Mouse (Mus musculus) heart, embryonic 12.5 days (tissue): ENCODE results near the gene Nkain2. TPM values are rescaled to one million over a fixed set of nuclear protein-coding genes. Genes with fewer than 3 reads are reported as not detected.

Source experiments
- ATAC-seq: fragments of 200-750 bp; cut with Nextera tagmentation; 2 replicates; pipeline ENCODE4 v1.8.0; 2017; ENCODE audit warnings: moderate TSS enrichment, moderate library complexity; ENCODE audit not compliant: insufficient number of reproducible peaks, low FRiP score
- H3K27ac ChIP-seq: fragments of 300-500 bp; sonication (generic); 2 replicates; pipeline ENCODE4 v1.5.1; 2016; ENCODE audit warnings: mild to moderate bottlenecking, moderate library complexity; ENCODE audit not compliant: poor library complexity, severe bottlenecking
- H3K27me3 ChIP-seq: fragments of 300-500 bp; sonication (generic); replicated peaks from 2 replicates; pipeline ENCODE4 v1.6.1; 2016; ENCODE audit warnings: mild to moderate bottlenecking, moderate library complexity
- H3K36me3 ChIP-seq: fragments of 300-500 bp; sonication (generic); 2 replicates; pipeline ENCODE4 v1.6.1; 2016; ENCODE audit warnings: mild to moderate bottlenecking, moderate library complexity
- H3K4me1 ChIP-seq: fragments of 300-500 bp; sonication (generic); replicated peaks from 2 replicates; pipeline ENCODE4 v1.6.1; 2016; ENCODE audit warnings: mild to moderate bottlenecking
- H3K4me2 ChIP-seq: fragments of 300-500 bp; sonication (generic); 2 replicates; pipeline ENCODE4 v1.6.1; 2016; ENCODE audit warnings: mild to moderate bottlenecking, moderate library complexity
- H3K4me3 ChIP-seq: fragments of 300-500 bp; sonication (generic); 2 replicates; pipeline ENCODE4 v1.5.1; 2016; ENCODE audit warnings: mild to moderate bottlenecking
- H3K9ac ChIP-seq: fragments of 300-500 bp; sonication (generic); 2 replicates; pipeline ENCODE4 v1.6.1; 2016; ENCODE audit warnings: mild to moderate bottlenecking, moderate library complexity
- H3K9me3 ChIP-seq: fragments of 300-500 bp; sonication (generic); replicated peaks from 2 replicates; pipeline ENCODE4 v1.6.1; 2016; ENCODE audit warnings: mild to moderate bottlenecking, moderate library complexity
- WGBS: fragments of 180-500 bp; shearing (Covaris S2); methylation state at CpG from one replicate; pipeline ENCODE4 v1.1.7; 2016; 5-methylcytosine and 5-hydroxymethylcytosine counted together
- polyA plus RNA-seq: library from polyadenylated mRNA; unstranded; fragments of >200 nt; fragmentation: Nextera tagmentation; extraction: Ambion mirVana; gene quantifications from 2 replicates; pipeline ENCODE4 v1.2.1, GENCODE M21; 2016

The Nkain2 gene
- polyA plus RNA-seq, 1 experiment from 2014 or later: 1.00 TPM

- Histone ChIP-seq H3K4me3 (no peak overlapping the region), H3K36me3 (no peaks in the 10 kb centered on the region), H3K4me2 (no peak overlapping the region), H3K9me3 (no peaks in the 10 kb centered on the region), H3K9ac (no peak overlapping the region), H3K27me3 (no peaks in the 10 kb centered on the region), H3K27ac (no peak overlapping the region), H3K4me1 (no peaks in the 10 kb centered on the region)
- ATAC-seq: no peak
- 64% methylated on average over 2 of the region's 2 CpGs for WGBS
Observed at GRCm38 (mm10) chr10:32576559-32577275, 313.5 kb downstream of the Nkain2 start.

DNA sequence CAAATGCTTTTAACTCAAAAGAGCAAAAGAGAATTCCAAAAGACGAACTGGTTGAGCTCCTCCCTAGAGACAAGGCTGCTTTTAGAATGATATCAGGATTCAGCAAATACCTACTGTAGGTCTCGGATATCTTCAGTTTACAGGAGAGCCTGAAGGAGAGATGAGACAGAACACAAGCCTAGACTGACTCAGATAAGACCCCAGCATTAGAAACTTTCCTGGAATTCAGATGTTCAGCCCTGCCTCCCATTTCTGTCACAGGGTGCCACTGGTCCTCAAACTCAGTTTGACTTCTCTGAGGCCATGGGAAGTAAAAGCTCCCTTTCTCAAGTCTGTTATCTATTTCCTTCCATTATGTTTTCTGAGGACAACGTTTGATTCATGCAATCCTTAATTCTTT lies 332.6 kb downstream of the Nkain2 start:
- H3K4me3 ChIP-seq: no peak overlapping the region
- WGBS: 28% methylated on average over 3 of the region's 3 CpGs
- H3K4me2 ChIP-seq: no peak overlapping the region
- no peaks in the 10 kb centered on the region for H3K36me3 ChIP-seq
- no peaks in the 10 kb centered on the region for H3K4me1 ChIP-seq
- no peak overlapping the region for H3K27ac ChIP-seq
- H3K9ac ChIP-seq: no peak overlapping the region
- no peak for ATAC-seq
- H3K9me3 ChIP-seq: no peaks in the 10 kb centered on the region
- no peaks in the 10 kb centered on the region for H3K27me3 ChIP-seq

DNA sequence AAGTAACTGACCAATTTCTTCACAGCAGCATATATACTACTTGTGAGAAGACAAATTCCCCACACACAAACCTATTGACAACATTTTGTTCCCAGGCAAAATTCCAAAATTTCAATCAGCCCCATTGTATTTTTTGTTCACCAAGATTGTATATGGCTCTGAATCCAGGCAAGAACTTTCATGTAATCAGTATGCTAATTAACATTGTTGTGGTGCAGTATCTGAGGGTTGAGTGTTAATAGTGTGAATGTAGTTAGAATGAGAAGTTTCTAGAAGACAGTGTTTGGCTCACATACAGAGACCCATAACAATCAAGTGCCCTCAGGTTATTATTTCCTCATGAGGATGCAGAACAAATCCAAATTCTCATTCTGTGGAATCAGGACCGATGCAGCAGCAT lies 354.2 kb downstream of the Nkain2 start:
- H3K9me3 ChIP-seq: no peaks in the 10 kb centered on the region
- WGBS: 80% methylated on average over 1 of the region's 1 CpGs
- H3K4me1 ChIP-seq: no peaks in the 10 kb centered on the region
- no peak overlapping the region for H3K4me3 ChIP-seq
- no peak overlapping the region for H3K4me2 ChIP-seq
- no peak overlapping the region for H3K9ac ChIP-seq
- ATAC-seq: no peak
- no peaks in the 10 kb centered on the region for H3K36me3 ChIP-seq
- H3K27ac ChIP-seq: no peak overlapping the region
- no peaks in the 10 kb centered on the region for H3K27me3 ChIP-seq

DNA sequence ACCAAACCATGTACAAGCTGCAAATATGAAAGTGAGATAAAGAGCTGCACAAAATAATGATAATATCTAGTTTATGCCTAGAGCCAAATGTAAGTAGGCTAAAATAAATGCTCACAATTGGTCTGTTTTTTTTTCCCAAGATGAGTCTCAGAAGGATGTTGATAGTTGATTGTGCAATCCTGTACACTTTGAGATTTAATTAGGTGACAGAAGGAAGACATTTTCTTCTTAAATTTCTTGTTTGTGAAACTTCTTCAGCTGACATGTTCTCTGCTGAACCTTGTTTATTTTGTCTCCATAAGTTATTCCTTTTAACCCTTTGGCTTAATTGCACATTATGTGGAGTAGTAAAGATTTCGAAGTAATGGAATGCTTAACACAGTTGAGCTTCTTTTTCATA lies 379.4 kb downstream of the Nkain2 start:
- ATAC-seq: no peak
- Histone ChIP-seq H3K9me3 (no peaks in the 10 kb centered on the region), H3K9ac (no peak overlapping the region), H3K4me3 (no peak overlapping the region), H3K27ac (no peak overlapping the region), H3K4me1 (no peaks in the 10 kb centered on the region), H3K4me2 (no peak overlapping the region), H3K27me3 (no peaks in the 10 kb centered on the region), H3K36me3 (no peaks in the 10 kb centered on the region)
- 73% methylated on average over 1 of the region's 1 CpGs for WGBS

DNA sequence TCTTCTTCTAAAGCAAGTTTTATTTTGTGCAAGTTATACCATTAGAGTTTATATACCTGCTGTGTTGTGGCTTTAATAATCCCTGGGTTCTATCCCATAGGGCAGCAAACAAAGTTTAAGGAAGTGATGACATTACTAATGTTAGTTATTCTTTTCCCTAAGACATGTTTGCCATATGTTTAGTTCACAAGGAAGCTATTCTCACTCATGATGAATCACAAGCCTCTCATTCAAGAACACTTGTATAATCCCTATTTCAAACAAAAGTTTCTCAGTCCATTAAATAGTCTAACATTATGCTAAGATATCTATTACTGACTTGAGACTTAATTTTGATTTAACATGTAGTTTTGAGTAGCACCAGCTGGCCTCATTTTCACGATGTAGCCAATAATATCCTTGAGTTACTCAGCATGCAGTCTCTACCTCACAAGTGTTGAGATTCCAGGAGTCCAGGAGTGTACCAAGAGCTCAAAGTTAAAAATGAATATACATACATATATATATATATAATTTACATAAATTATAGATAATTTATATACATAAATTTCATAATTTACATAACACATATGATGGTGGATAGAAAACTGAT lies 395.6 kb downstream of the Nkain2 start:
- Histone ChIP-seq H3K4me2 (no peak overlapping the region), H3K9me3 (no peaks in the 10 kb centered on the region), H3K4me3 (no peak overlapping the region), H3K4me1 (no peaks in the 10 kb centered on the region), H3K36me3 (no peaks in the 10 kb centered on the region), H3K27ac (no peak overlapping the region), H3K27me3 (no peaks in the 10 kb centered on the region), H3K9ac (no peak overlapping the region)
- 84% methylated on average over 1 of the region's 1 CpGs for WGBS
- ATAC-seq: no peak

DNA sequence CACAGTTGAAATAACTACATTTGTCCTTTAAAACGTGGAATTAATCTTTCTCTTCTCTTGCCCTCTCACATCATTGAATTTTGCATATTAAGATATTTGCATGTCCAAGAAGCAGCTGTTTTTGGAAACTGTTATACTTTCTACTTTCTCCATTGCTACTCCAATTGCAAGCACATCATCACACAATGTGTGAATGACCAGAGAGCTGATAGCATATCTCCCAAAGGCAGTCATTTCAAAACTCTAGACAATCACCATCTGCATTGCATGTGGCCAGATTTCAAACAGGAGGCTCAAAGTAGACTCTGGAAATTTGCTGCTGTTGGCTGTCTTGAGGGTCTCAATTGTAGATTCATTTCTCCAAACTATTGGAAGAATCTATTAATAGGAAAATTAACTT lies 396.7 kb downstream of the Nkain2 start:
- Histone ChIP-seq H3K4me2 (no peak overlapping the region), H3K27ac (no peak overlapping the region), H3K9ac (no peak overlapping the region), H3K4me3 (no peak overlapping the region), H3K27me3 (no peaks in the 10 kb centered on the region), H3K4me1 (no peaks in the 10 kb centered on the region), H3K9me3 (no peaks in the 10 kb centered on the region), H3K36me3 (no peaks in the 10 kb centered on the region)
- no peak for ATAC-seq
- WGBS: 47% methylated on average over 1 of the region's 1 CpGs

DNA sequence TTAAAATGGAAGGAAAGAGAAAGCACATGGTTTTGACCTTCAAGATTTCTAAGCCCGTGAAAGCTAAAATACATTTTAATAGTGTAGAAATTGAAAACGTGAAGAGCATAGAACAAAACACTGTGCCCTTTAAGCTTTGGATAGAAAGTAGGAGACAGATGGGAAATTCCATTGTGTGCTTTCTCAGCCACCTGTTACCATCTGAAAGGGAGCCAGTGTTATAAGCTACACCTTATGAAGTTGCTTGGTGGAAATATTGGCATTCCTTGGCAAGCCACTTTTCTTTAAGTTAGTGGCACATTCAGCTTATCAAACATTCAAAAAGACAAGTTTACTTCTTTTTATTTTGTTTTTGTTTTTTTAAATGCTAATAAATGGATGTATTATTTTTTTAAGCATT lies 427.5 kb downstream of the Nkain2 start:
- H3K27me3 ChIP-seq: no peaks in the 10 kb centered on the region
- no peak for ATAC-seq
- 62% methylated on average over 2 of the region's 2 CpGs for WGBS
- H3K4me2 ChIP-seq: no peak overlapping the region
- no peak overlapping the region for H3K27ac ChIP-seq
- H3K9me3 ChIP-seq: no peaks in the 10 kb centered on the region
- H3K4me3 ChIP-seq: no peak overlapping the region
- no peaks in the 10 kb centered on the region for H3K36me3 ChIP-seq
- H3K9ac ChIP-seq: no peak overlapping the region
- no peaks in the 10 kb centered on the region for H3K4me1 ChIP-seq

DNA sequence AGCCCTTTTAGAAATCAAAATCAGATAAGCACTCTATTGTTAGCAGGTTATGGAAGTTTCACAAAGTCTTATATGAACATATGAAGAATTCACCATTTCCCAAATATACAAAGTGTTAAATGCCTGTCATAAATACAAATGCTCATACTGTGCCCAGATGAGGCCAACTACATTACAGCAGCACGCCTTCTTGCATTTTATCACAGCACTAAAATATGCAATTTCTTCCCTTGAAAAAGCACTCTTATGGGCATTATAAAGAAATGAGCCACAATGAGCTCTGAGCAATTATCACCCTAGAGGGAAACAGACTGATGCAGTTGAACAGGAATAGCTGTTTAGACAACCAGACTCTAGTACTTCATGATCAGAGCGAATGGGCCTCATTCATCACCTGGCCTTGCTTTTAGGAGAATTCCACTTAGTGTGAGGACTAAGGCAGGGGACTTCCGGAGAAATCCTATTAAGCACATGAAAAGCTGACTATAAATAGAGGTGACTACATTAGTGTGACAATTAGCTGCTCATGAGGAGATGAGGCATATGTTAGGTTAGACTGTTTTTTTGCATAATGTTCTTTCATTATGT lies 450.2 kb downstream of the Nkain2 start:
- Histone ChIP-seq H3K36me3 (no peaks in the 10 kb centered on the region), H3K27ac (no peak overlapping the region), H3K9ac (no peak overlapping the region), H3K4me2 (no peak overlapping the region), H3K27me3 (no peaks in the 10 kb centered on the region), H3K4me1 (no peaks in the 10 kb centered on the region), H3K9me3 (no peaks in the 10 kb centered on the region), H3K4me3 (no peak overlapping the region)
- ATAC-seq: no peak
- WGBS: 69% methylated on average over 3 of the region's 3 CpGs

DNA sequence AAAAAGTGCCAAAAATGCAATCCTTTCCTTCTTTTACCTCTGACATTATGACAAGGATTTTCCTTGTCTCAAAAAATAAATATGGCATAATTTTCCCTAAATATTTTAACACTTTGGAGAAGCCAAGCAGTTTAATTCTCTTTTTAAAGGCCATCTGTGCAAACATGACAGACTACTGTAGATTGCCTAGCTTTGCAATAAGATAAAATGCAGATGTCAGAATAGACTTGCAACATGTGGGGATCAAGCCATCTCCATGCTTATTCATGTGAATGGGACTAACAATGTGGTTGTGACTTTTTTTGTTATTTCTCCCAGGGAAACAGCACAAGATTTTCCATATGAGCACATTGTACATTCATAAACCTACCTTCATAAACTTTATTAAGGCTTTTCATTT lies 476.0 kb downstream of the Nkain2 start:
- Histone ChIP-seq H3K27me3 (no peaks in the 10 kb centered on the region), H3K9ac (no peak overlapping the region), H3K36me3 (no peaks in the 10 kb centered on the region), H3K4me2 (no peak overlapping the region), H3K27ac (no peak overlapping the region), H3K4me1 (no peaks in the 10 kb centered on the region), H3K9me3 (no peaks in the 10 kb centered on the region), H3K4me3 (no peak overlapping the region)
- no peak for ATAC-seq

DNA sequence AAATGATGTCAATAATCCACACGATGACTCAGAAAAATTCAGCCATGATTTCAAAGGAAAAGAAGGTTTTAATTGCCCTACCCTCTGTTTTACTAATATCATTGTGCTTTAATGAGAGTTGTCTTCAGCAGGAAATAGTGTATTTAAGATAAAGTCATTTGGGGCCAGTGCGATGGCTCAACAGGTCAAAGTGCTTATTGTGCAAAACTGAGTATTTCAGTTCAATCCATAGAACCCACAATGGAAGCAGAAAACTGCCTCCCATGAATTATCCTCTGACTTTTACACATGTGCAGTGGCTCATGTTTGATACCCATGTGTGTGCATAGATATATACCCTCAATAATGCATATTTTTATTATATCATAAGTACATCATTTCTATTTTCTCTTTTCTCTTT lies 478.9 kb downstream of the Nkain2 start:
- Histone ChIP-seq H3K4me2 (no peak overlapping the region), H3K4me1 (no peaks in the 10 kb centered on the region), H3K27ac (no peak overlapping the region), H3K27me3 (no peaks in the 10 kb centered on the region), H3K9ac (no peak overlapping the region), H3K4me3 (no peak overlapping the region), H3K36me3 (no peaks in the 10 kb centered on the region), H3K9me3 (no peaks in the 10 kb centered on the region)
- no peak for ATAC-seq
- 85% methylated on average over 2 of the region's 2 CpGs for WGBS

DNA sequence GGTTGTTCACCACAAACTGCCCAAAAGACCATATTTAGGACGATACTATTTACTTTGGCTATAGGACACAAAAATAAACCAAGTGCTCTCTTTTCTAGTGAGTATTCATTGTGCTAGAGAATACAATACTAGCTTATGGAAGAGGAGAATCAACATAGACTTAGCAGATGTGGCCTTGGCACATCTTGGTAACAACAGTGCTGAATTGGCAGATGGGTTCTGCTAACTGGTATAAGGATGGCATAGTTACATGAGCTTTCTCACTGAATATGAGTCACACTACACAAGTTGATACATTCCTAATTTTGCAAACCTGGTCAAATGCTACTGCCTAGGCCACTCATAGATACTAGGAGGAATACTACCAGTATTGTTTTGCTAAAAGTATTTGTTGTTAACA lies 489.3 kb downstream of the Nkain2 start:
- no peaks in the 10 kb centered on the region for H3K27me3 ChIP-seq
- H3K9ac ChIP-seq: no peak overlapping the region
- H3K4me3 ChIP-seq: no peak overlapping the region
- no peaks in the 10 kb centered on the region for H3K36me3 ChIP-seq
- H3K4me2 ChIP-seq: no peak overlapping the region
- ATAC-seq: no peak
- H3K27ac ChIP-seq: no peak overlapping the region
- 67% methylated on average over 1 of the region's 1 CpGs for WGBS
- no peaks in the 10 kb centered on the region for H3K9me3 ChIP-seq
- no peaks in the 10 kb centered on the region for H3K4me1 ChIP-seq
